20 mouse cellular contexts compared by ENCODE assay signal in genomic region chr3:55056376-55056775, GRCm38 (mm10). TPM values are rescaled to one million over a fixed set of nuclear protein-coding genes. Genes with fewer than 3 reads are reported as not detected.
DNase-seq lines count a peak whose midpoint lies in the region; ATAC-seq lines count a peak whose summit lies in the region.
"Had no signal": no experiment of that assay in that cellular context is flagged by ENCODE, and none has a peak within 500 bp of the region (broad histone marks: within the 10 kb centered on the region; RNA-seq: fewer than 3 reads in every experiment).

No protein-coding gene starts in this region.

- no peaks in the 10 kb centered on the region for H3K36me3 ChIP-seq in hindbrain, embryonic 11.5 days (ENCODE audit: control insufficient read depth, insufficient read depth, low read length)
- H3K36me3 ChIP-seq in hindbrain, embryonic 13.5 days = no peaks in the 10 kb centered on the region
- H3K36me3 ChIP-seq in midbrain, embryonic 11.5 days (ENCODE audit: control insufficient read depth, insufficient read depth, low read length) = no peaks in the 10 kb centered on the region
- no peaks in the 10 kb centered on the region for H3K36me3 ChIP-seq in midbrain, embryonic 16.5 days (ENCODE audit: control insufficient read depth, insufficient read depth, low read length)
- H3K36me3 ChIP-seq: embryonic facial prominence, embryonic 15.5 days; forebrain, embryonic 15.5 days; heart, embryonic 15.5 days; hindbrain, embryonic 10.5 days; intestine, embryonic 15.5 days had no signal

- H3K9ac ChIP-seq in hindbrain, embryonic 11.5 days (ENCODE audit: low read depth, low read length) = no peak overlapping the region
- no peak overlapping the region for H3K9ac ChIP-seq in hindbrain, embryonic 13.5 days
- no peak overlapping the region for H3K9ac ChIP-seq in midbrain, embryonic 11.5 days (ENCODE audit: low read length)
- H3K9ac ChIP-seq in midbrain, embryonic 16.5 days (ENCODE audit: low read depth, low read length) = no peak overlapping the region
- H3K9ac ChIP-seq: embryonic facial prominence, embryonic 15.5 days had no signal

- 67% methylated on average over 8 of the region's 8 CpGs for WGBS in hindbrain, embryonic 11.5 days
- 72% methylated on average over 8 of the region's 8 CpGs for WGBS in hindbrain, embryonic 13.5 days
- 69% methylated on average over 8 of the region's 8 CpGs for WGBS in midbrain, embryonic 11.5 days
- 70% methylated on average over 8 of the region's 8 CpGs for WGBS in midbrain, embryonic 16.5 days

- H3K27me3 ChIP-seq in hindbrain, embryonic 11.5 days (ENCODE audit: control insufficient read depth, insufficient read depth, low read length) = peaks cover 13% of the 10 kb centered on the region
- peaks cover 39% of the 10 kb centered on the region for H3K27me3 ChIP-seq in hindbrain, embryonic 13.5 days
- H3K27me3 ChIP-seq in midbrain, embryonic 11.5 days (ENCODE audit: control insufficient read depth, insufficient read depth, low read length) = peaks cover 11% of the 10 kb centered on the region
- H3K27me3 ChIP-seq in midbrain, embryonic 16.5 days (ENCODE audit: control insufficient read depth, insufficient read depth, low read depth, low read length) = no peaks in the 10 kb centered on the region
- H3K27me3 ChIP-seq: CH12.LX; forebrain, embryonic 15.5 days had no signal

- no peak overlapping the region for H3K4me2 ChIP-seq in hindbrain, embryonic 11.5 days (replicated peaks; ENCODE audit: low read depth, low read length)
- no peak overlapping the region for H3K4me2 ChIP-seq in hindbrain, embryonic 13.5 days
- no peak overlapping the region for H3K4me2 ChIP-seq in midbrain, embryonic 11.5 days
- no peak overlapping the region for H3K4me2 ChIP-seq in midbrain, embryonic 16.5 days (ENCODE audit: low read length)

- no peaks in the 10 kb centered on the region for H3K4me1 ChIP-seq in hindbrain, embryonic 11.5 days (replicated peaks; ENCODE audit: control insufficient read depth, insufficient read depth, low read length)
- H3K4me1 ChIP-seq in hindbrain, embryonic 13.5 days (replicated peaks) = peaks cover 11% of the 10 kb centered on the region; the same call in 1 of the 2 replicates
- H3K4me1 ChIP-seq in midbrain, embryonic 11.5 days (ENCODE audit: control insufficient read depth, insufficient read depth, low read length) = peaks cover 4% of the 10 kb centered on the region
- 0 out of 2 replicates have a peak, but pooled peaks cover 2% of the 10 kb centered on the region for H3K4me1 ChIP-seq in midbrain, embryonic 16.5 days (ENCODE audit: control insufficient read depth, insufficient read depth, low read length)

- H3K27ac ChIP-seq in hindbrain, embryonic 11.5 days (ENCODE audit: low read depth, low read length) = no peak overlapping the region
- H3K27ac ChIP-seq in hindbrain, embryonic 13.5 days = no peak overlapping the region
- H3K27ac ChIP-seq in midbrain, embryonic 11.5 days (ENCODE audit: low read depth, low read length) = no peak overlapping the region
- no peak overlapping the region for H3K27ac ChIP-seq in midbrain, embryonic 16.5 days (ENCODE audit: low read length)
- H3K27ac ChIP-seq: embryonic facial prominence, embryonic 15.5 days; forebrain, embryonic 15.5 days; heart, adult 2 months; heart, embryonic 15.5 days; intestine, embryonic 15.5 days had no signal

- ATAC-seq in hindbrain, embryonic 11.5 days (ENCODE audit: low FRiP score) = no peak
- ATAC-seq in hindbrain, embryonic 13.5 days (ENCODE audit: low FRiP score) = no peak
- no peak for ATAC-seq in midbrain, embryonic 11.5 days (ENCODE audit: low FRiP score)
- no peak for ATAC-seq in midbrain, embryonic 16.5 days
- ATAC-seq: intestine, embryonic 15.5 days had no signal

- no peak overlapping the region for H3K4me3 ChIP-seq in hindbrain, embryonic 11.5 days (ENCODE audit: low read depth, low read length)
- H3K4me3 ChIP-seq in hindbrain, embryonic 13.5 days = no peak overlapping the region
- no peak overlapping the region for H3K4me3 ChIP-seq in midbrain, embryonic 11.5 days (ENCODE audit: low read depth, low read length)
- no peak overlapping the region for H3K4me3 ChIP-seq in midbrain, embryonic 16.5 days (ENCODE audit: low read depth, low read length)
- H3K4me3 ChIP-seq: erythroblast, embryonic 14.5 days; heart, adult 2 months had no signal

- DNase-seq in hindbrain, embryonic 11.5 days (ENCODE audit: low spot score) = peak; percentile 10
- DNase-seq in midbrain, embryonic 11.5 days (ENCODE audit: low spot score, missing footprints) = peak; percentile 79
- peak; percentile 27 for DNase-seq in R1 (ENCODE audit: low read depth, low spot score)
- no peak for DNase-seq in frontal cortex, postnatal 14 days (ENCODE audit: low spot score in 2 of 2)
- DNase-seq: adrenal gland, postnatal 14 days; cerebellum, adult 18-20 months; cerebellum, adult 9-11 months; cerebellum, postnatal 36 days; gastrocnemius, postnatal 10 days; heart, adult 2 months; heart, postnatal 14 days had no signal

- no peaks in the 10 kb centered on the region for H3K9me3 ChIP-seq in hindbrain, embryonic 11.5 days (ENCODE audit: control insufficient read depth, low read length)
- H3K9me3 ChIP-seq in hindbrain, embryonic 13.5 days = no peaks in the 10 kb centered on the region
- no peaks in the 10 kb centered on the region for H3K9me3 ChIP-seq in midbrain, embryonic 11.5 days (ENCODE audit: control insufficient read depth, low read length)
- H3K9me3 ChIP-seq in midbrain, embryonic 16.5 days (replicated peaks; ENCODE audit: control insufficient read depth, low read length, poor library complexity, severe bottlenecking) = no peaks in the 10 kb centered on the region
- H3K9me3 ChIP-seq: embryonic facial prominence, embryonic 15.5 days; forebrain, embryonic 15.5 days; heart, embryonic 15.5 days; hindbrain, embryonic 10.5 days; intestine, embryonic 15.5 days had no signal

RNA-seq across cellular contexts. Expression of gene Ccna1, which starts 1.1 kb away (rescaled TPM):
- 1.6 and 3.7 TPM in 2 replicates for polyA plus RNA-seq in hindbrain, embryonic 11.5 days (2014; fragmentation: Nextera tagmentation; extraction: Ambion mirVana)
- polyA plus RNA-seq in hindbrain, embryonic 13.5 days (2015; fragmentation: Nextera tagmentation; extraction: Ambion mirVana) = 2.2 TPM in 2 replicates
- 2.3 and 2.6 TPM in 2 replicates for polyA plus RNA-seq in midbrain, embryonic 11.5 days (2014; fragmentation: Nextera tagmentation; extraction: Ambion mirVana)
- polyA plus RNA-seq in midbrain, embryonic 16.5 days (2015; fragmentation: Nextera tagmentation; extraction: Ambion mirVana) = 1.8 and 2.2 TPM in 2 replicates
- polyA plus RNA-seq: erythroblast, embryonic 14.5 days had no signal

RNA-seq across cellular contexts. Expression of gene Spg20, which starts 55.5 kb away (rescaled TPM):
- polyA plus RNA-seq in hindbrain, embryonic 11.5 days (2014; fragmentation: Nextera tagmentation; extraction: Ambion mirVana) = 49.6 and 49.7 TPM in 2 replicates
- polyA plus RNA-seq in hindbrain, embryonic 13.5 days (2015; fragmentation: Nextera tagmentation; extraction: Ambion mirVana) = 20.0 and 21.7 TPM in 2 replicates
- 41.1 and 46.3 TPM in 2 replicates for polyA plus RNA-seq in midbrain, embryonic 11.5 days (2014; fragmentation: Nextera tagmentation; extraction: Ambion mirVana)
- polyA plus RNA-seq in midbrain, embryonic 16.5 days (2015; fragmentation: Nextera tagmentation; extraction: Ambion mirVana) = 13.3 and 14.6 TPM in 2 replicates

Comparison
In these comparisons a context has a peak if more than half of its experiments do, and no peak if none do; other contexts are left out.
1. DNase-seq: peak in hindbrain, embryonic 11.5 days (single experiment), midbrain, embryonic 11.5 days (single experiment) and R1 (single experiment); none in frontal cortex, postnatal 14 days (0 of 2).